Mouse (Mus musculus): ENCODE data around the gene Cd38. TPM values are rescaled to one million over a fixed set of nuclear protein-coding genes. Genes with fewer than 3 reads are reported as not detected.

Gene Cd38
- total RNA-seq, 2 experiments from 2014 or later, result 16.3 to 19.6 TPM

GRCm38 (mm10) chr5:43927729-43928128 lies 59.4 kb downstream of the Cd38 start:
- DNase-seq (ENCODE audit: low spot score in 2 of 2), result no peak

- DNase-seq (ENCODE audit: low spot score in 2 of 2), result no peak
These were observed 64.9 kb downstream of the Cd38 start for GRCm38 (mm10) chr5:43933269-43933668.

GRCm38 (mm10) chr5:43947330-43947977 lies 79.1 kb downstream of the Cd38 start:
- DNase-seq (ENCODE audit: low spot score in 2 of 2), result no peak

GRCm38 (mm10) chr5:43948111-43948743 lies 79.9 kb downstream of the Cd38 start:
- peak; percentile 4 to 17 for DNase-seq (ENCODE audit: low spot score in 2 of 2)

GRCm38 (mm10) chr5:43948748-43949275 lies 80.5 kb downstream of the Cd38 start:
- DNase-seq (ENCODE audit: low spot score in 2 of 2), result peak in 1 of 2 experiments; percentile 7

GRCm38 (mm10) chr5:43953241-43953640 lies 84.9 kb downstream of the Cd38 start:
- no peak for DNase-seq (ENCODE audit: low spot score in 2 of 2)

GRCm38 (mm10) chr5:43959884-43960440 lies 91.6 kb downstream of the Cd38 start:
- DNase-seq (ENCODE audit: low spot score in 2 of 2), result no peak

- no peak for DNase-seq (ENCODE audit: low spot score in 2 of 2)
These were observed 92.7 kb downstream of the Cd38 start for GRCm38 (mm10) chr5:43961056-43961455.

Other genes starting within 250 kb of the Cd38 start
- 10 to 100 TPM; 28.0 to 28.4 TPM for gene Cc2d2a, start 206.2 kb upstream of the Cd38 start, total RNA-seq (2021)
- 1 to 10 TPM in 1 of 2 experiments, under 1 TPM in 1; 0.67 to 1.6 TPM for gene Bst1, start 49.7 kb upstream of the Cd38 start, total RNA-seq (2021)
- 10 to 100 TPM; 65.3 to 74.3 TPM for gene Fbxl5, start 46.9 kb upstream of the Cd38 start, total RNA-seq (2021)
- 10 to 100 TPM; 18.9 to 19.6 TPM for gene Gm7879, start 44.6 kb downstream of the Cd38 start, total RNA-seq (2021)
- under 1 TPM in 1 of 2 experiments, not detected in 1; 0.56 TPM for gene Fgfbp1, start 113.2 kb downstream of the Cd38 start, total RNA-seq (2021)
- gene Prom1, start 233.5 kb downstream of the Cd38 start, total RNA-seq (2021), result 10 to 100 TPM; 10.2 to 18.4 TPM

Measured in adrenal gland, postnatal 4 days (tissue).